Mouse (Mus musculus) heart, adult 2 months (tissue): ENCODE results near the gene Zglp1. TPM values are rescaled to one million over a fixed set of nuclear protein-coding genes. Genes with fewer than 3 reads are reported as not detected.

Source experiments
- DNase-seq, 2 experiments: peaks; one replicate each; pipeline ENCODE4 v3.0.0; 2021
- H3K27ac ChIP-seq: fragments of 200-600 bp; 2 replicates; pipeline ENCODE4 v1.8.1; 2022
- H3K27me3 ChIP-seq: fragments of 200-500 bp; 2 replicates; pipeline ENCODE4 v1.6.1; 2012; ENCODE audit warnings: mild to moderate bottlenecking, low read length, inconsistent platforms, mixed read lengths; ENCODE audit not compliant: control insufficient read depth, insufficient read depth
- H3K36me3 ChIP-seq: fragments of 200-500 bp; 2 replicates; pipeline ENCODE4 v1.6.1; 2012; ENCODE audit warnings: low read length, inconsistent platforms; ENCODE audit not compliant: control insufficient read depth, insufficient read depth
- H3K4me1 ChIP-seq: fragments of 200-500 bp; 2 replicates; pipeline ENCODE4 v1.6.1; 2011; ENCODE audit warnings: low read length; ENCODE audit not compliant: control insufficient read depth, insufficient read depth
- H3K4me3 ChIP-seq: fragments of 200-600 bp; 2 replicates; pipeline ENCODE4 v1.8.1; 2022
- H3K79me2 ChIP-seq: fragments of 200-500 bp; replicated peaks from 2 replicates; pipeline ENCODE4 v1.6.1; 2012; ENCODE audit warnings: mild to moderate bottlenecking, inconsistent platforms, low read length, moderate library complexity, mixed read lengths; ENCODE audit not compliant: control insufficient read depth, insufficient read depth
- H3K9ac ChIP-seq: fragments of 200-500 bp; 2 replicates; pipeline ENCODE4 v1.6.1; 2012; ENCODE audit warnings: low read depth, mild to moderate bottlenecking, control low read depth, inconsistent platforms, low read length, mixed read lengths
- CTCF ChIP-seq: fragments of 200-600 bp; IDR thresholded peaks from 2 replicates; pipeline ENCODE4 v1.8.1; 2022; ENCODE audit warnings: antibody characterized with exemption, mild to moderate bottlenecking, moderate library complexity
- EP300 ChIP-seq: fragments of 200-500 bp; IDR thresholded peaks from 2 replicates; pipeline ENCODE4 v1.6.1; 2011; ENCODE audit warnings: low read depth, low read length, control low read depth; ENCODE audit not compliant: insufficient read depth
- POLR2A ChIP-seq: fragments of 200-500 bp; IDR thresholded peaks from 2 replicates; pipeline ENCODE4 v1.6.1; 2011; ENCODE audit warnings: mild to moderate bottlenecking, low read depth, low read length, control low read depth; ENCODE audit not compliant: insufficient read depth
- WGBS: fragments of 180-500 bp; shearing (Covaris S2); methylation state at CpG from one replicate; pipeline ENCODE4 v1.1.7; 2018; 5-methylcytosine and 5-hydroxymethylcytosine counted together
- intact Hi-C: fragments of 180-260 bp; cut with DNase I; formaldehyde crosslinking; loops from one replicate; pipeline ENCODE4 v1.15.1; 2025
- microRNA-seq, 2 experiments: library from miRNA; unstranded; fragments of <30 nt; microRNA quantifications; one replicate each; pipeline ENCODE4 v1.2.0; 2021
- polyA plus RNA-seq: library from polyadenylated mRNA; depleted of rRNA; stranded (reverse); fragments of >200 nt; gene quantifications from 2 replicates; pipeline ENCODE4 v1.2.3, GENCODE M21; 2012; rRNA removed
- total RNA-seq, 2 experiments: library from RNA; stranded (reverse); gene quantifications; 2 replicates each; pipeline ENCODE4 v1.2.3; 2021

Zglp1 gene
- total and polyA plus RNA-seq, 3 experiments = not detected

DNA sequence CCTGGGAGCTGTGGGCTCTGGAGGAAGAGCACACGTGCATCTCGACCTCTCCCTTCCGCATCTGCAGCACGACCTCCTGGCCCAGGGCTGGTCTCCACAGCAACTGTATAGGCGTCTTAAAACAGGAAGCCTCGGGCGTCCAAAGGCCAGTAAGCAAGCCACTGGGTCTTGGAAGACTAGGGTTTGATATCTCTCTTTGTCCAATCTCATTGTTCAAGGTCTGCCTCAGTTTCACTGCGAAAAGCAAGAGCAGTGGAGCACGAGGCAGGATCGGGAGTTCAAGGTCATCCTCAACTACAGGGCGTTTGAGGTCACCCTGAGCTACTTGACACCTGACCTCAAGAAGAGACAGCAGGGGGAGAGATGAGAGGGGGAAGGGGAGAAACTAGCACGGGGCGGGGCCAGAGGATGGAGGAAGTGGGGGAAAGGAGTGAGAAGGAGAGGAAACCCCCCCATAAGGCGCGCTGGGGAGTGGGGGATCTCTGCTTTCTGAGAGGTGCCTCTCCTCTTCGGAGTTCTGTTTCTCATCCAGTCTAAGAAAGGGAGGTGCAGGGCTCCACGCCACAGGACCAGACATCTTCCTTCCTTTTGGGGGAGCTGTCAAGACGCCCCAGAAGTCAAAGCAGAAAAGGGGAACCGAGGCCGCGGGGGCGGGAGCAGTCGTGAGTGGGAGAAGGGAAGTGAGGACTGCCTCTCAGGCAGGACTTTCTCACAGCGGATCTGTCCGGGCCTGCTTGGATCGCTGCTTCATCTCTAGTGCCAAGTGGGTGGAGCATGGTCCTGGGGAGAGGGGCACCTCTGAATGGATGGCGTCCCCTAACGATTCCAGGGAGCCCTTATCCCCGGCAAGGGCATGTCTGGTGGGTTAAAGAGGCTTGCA is 52.0 kb downstream of the Zglp1 start:
- peak overlapping the region; percentile 74 for H3K27ac ChIP-seq
- intact Hi-C loops = loop anchor here (2.0 kb wide), 1 partner anchor 14 kb away; the partner anchor contains the start of gene Icam4

More for the DNA sequence above, 52.0 kb downstream of the Zglp1 start:
- Histone ChIP-seq H3K36me3 (no peaks in the 10 kb centered on the region), H3K4me3 (peak overlapping the region; percentile 45), H3K27me3 (no peaks in the 10 kb centered on the region), H3K9ac (peak overlapping the region; percentile 53), H3K79me2 (no peaks in the 10 kb centered on the region), H3K4me1 (peaks cover 13% of the 10 kb centered on the region)
- peak; percentile 41; the same call in 1 of the 2 replicates for TF ChIP-seq EP300
- TF ChIP-seq CTCF = no peak
- TF ChIP-seq POLR2A = 0 out of 2 replicates have a peak, but pooled peaks have one; percentile 17
- peak; percentile 77 to 85 for DNase-seq
- 7% methylated on average over 29 of the region's 29 CpGs for WGBS

Small RNA genes within 50 kb of the gene (microRNA-seq; reads per million reads assigned to microRNA genes)
- gene Mir1900 (0 reads per million in 2 experiments), gene Mir7082 (0 to 0.56 reads per million in 2 experiments)

Other genes starting within 250 kb of the Zglp1 start
- gene Rdh8, start 248.6 kb downstream of the Zglp1 start, total RNA-seq = not detected
- gene Rdh8, start 248.6 kb downstream of the Zglp1 start, polyA plus RNA-seq = not detected in 2 replicates
- 1 to 10 TPM; 3.9 to 4.3 TPM for gene A230050P20Rik, start 198.5 kb downstream of the Zglp1 start, total RNA-seq
- gene A230050P20Rik, start 198.5 kb downstream of the Zglp1 start, polyA plus RNA-seq = 16.4 and 21.2 TPM in 2 replicates
- gene Angptl6, start 187.4 kb downstream of the Zglp1 start, total RNA-seq = 1 to 10 TPM; 3.9 to 4.0 TPM
- gene Angptl6, start 187.4 kb downstream of the Zglp1 start, polyA plus RNA-seq = 4.0 and 5.4 TPM in 2 replicates
- 1 to 10 TPM; 5.9 to 6.7 TPM for gene Ppan, start 178.9 kb downstream of the Zglp1 start, total RNA-seq
- gene Ppan, start 178.9 kb downstream of the Zglp1 start, polyA plus RNA-seq = 11.9 and 18.8 TPM in 2 replicates
- 100 to 1,000 TPM; 101 to 113 TPM for gene Eif3g, start 168.5 kb downstream of the Zglp1 start, total RNA-seq
- gene Eif3g, start 168.5 kb downstream of the Zglp1 start, polyA plus RNA-seq = 69.6 and 69.9 TPM in 2 replicates
- 10 to 100 TPM; 11.1 to 11.6 TPM for gene Dnmt1, start 107.2 kb downstream of the Zglp1 start, total RNA-seq
- gene Dnmt1, start 107.2 kb downstream of the Zglp1 start, polyA plus RNA-seq = 9.1 and 11.7 TPM in 2 replicates
- gene S1pr2, start 90.3 kb downstream of the Zglp1 start, total RNA-seq = 1 to 10 TPM; 2.8 to 3.2 TPM
- gene S1pr2, start 90.3 kb downstream of the Zglp1 start, polyA plus RNA-seq = 4.2 and 6.1 TPM in 2 replicates
- gene Mrpl4, start 64.4 kb downstream of the Zglp1 start, total RNA-seq = 100 to 1,000 TPM; 124 to 130 TPM
- gene Mrpl4, start 64.4 kb downstream of the Zglp1 start, polyA plus RNA-seq = 173 and 226 TPM in 2 replicates
- 1 to 10 TPM; 7.6 to 9.2 TPM for gene Icam1, start 51.1 kb downstream of the Zglp1 start, total RNA-seq
- gene Icam1, start 51.1 kb downstream of the Zglp1 start, polyA plus RNA-seq = 12.4 and 15.3 TPM in 2 replicates
- 1 to 10 TPM in 1 of 2 experiments, under 1 TPM in 1; 0.84 to 1.0 TPM for gene Icam4, start 37.7 kb downstream of the Zglp1 start, total RNA-seq
- 0.70 and 1.4 TPM in 2 replicates for gene Icam4, start 37.7 kb downstream of the Zglp1 start, polyA plus RNA-seq
- gene Icam5, start 35.0 kb downstream of the Zglp1 start, total RNA-seq = not detected
- gene Icam5, start 35.0 kb downstream of the Zglp1 start, polyA plus RNA-seq = 0.06 and 0.08 TPM in 2 replicates
- gene Gm49373, start 6.0 kb upstream of the Zglp1 start, total RNA-seq = under 1 TPM in 1 of 2 experiments, not detected in 1; 0.30 TPM
- gene Gm49373, start 6.0 kb upstream of the Zglp1 start, polyA plus RNA-seq = 0.27 and 0.32 TPM in 2 replicates
- gene Fdx1l, start 6.5 kb upstream of the Zglp1 start, total RNA-seq = 10 to 100 TPM; 35.8 to 41.4 TPM
- gene Fdx1l, start 6.5 kb upstream of the Zglp1 start, polyA plus RNA-seq = 48.3 and 51.1 TPM in 2 replicates
- under 1 TPM; 0.31 to 0.34 TPM for gene Gm38431, start 24.9 kb upstream of the Zglp1 start, total RNA-seq
- 2.0 and 2.3 TPM in 2 replicates for gene Gm38431, start 24.9 kb upstream of the Zglp1 start, polyA plus RNA-seq
- 10 to 100 TPM; 26.3 to 27.9 TPM for gene Raver1, start 24.9 kb upstream of the Zglp1 start, total RNA-seq
- 27.4 and 29.1 TPM in 2 replicates for gene Raver1, start 24.9 kb upstream of the Zglp1 start, polyA plus RNA-seq
- 1 to 10 TPM; 7.3 to 8.1 TPM for gene Tyk2, start 64.2 kb upstream of the Zglp1 start, total RNA-seq
- 13.5 and 13.7 TPM in 2 replicates for gene Tyk2, start 64.2 kb upstream of the Zglp1 start, polyA plus RNA-seq
- gene Cdc37, start 82.9 kb upstream of the Zglp1 start, total RNA-seq = 100 to 1,000 TPM; 150 to 162 TPM
- gene Cdc37, start 82.9 kb upstream of the Zglp1 start, polyA plus RNA-seq = 62.3 and 96.1 TPM in 2 replicates
- gene Pde4a, start 98.6 kb upstream of the Zglp1 start, total RNA-seq = 10 to 100 TPM; 58.9 to 60.0 TPM
- 57.2 and 68.9 TPM in 2 replicates for gene Pde4a, start 98.6 kb upstream of the Zglp1 start, polyA plus RNA-seq
- 10 to 100 TPM; 37.6 to 47.2 TPM for gene Keap1, start 172.3 kb upstream of the Zglp1 start, total RNA-seq
- 40.4 and 46.0 TPM in 2 replicates for gene Keap1, start 172.3 kb upstream of the Zglp1 start, polyA plus RNA-seq
- gene S1pr5, start 181.3 kb upstream of the Zglp1 start, total RNA-seq = 1 to 10 TPM; 1.2 to 1.3 TPM
- gene S1pr5, start 181.3 kb upstream of the Zglp1 start, polyA plus RNA-seq = 0.73 and 1.5 TPM in 2 replicates
- gene Atg4d, start 198.2 kb upstream of the Zglp1 start, total RNA-seq = 100 to 1,000 TPM in 1 of 2 experiments, 10 to 100 TPM in 1; 88.7 to 100 TPM
- gene Atg4d, start 198.2 kb upstream of the Zglp1 start, polyA plus RNA-seq = 60.8 and 72.6 TPM in 2 replicates
- gene Kri1, start 220.9 kb upstream of the Zglp1 start, total RNA-seq = 10 to 100 TPM; 16.3 to 16.8 TPM
- 10.5 and 12.8 TPM in 2 replicates for gene Kri1, start 220.9 kb upstream of the Zglp1 start, polyA plus RNA-seq
- gene Cdkn2d, start 224.3 kb upstream of the Zglp1 start, total RNA-seq = 10 to 100 TPM; 11.3 to 15.0 TPM
- gene Cdkn2d, start 224.3 kb upstream of the Zglp1 start, polyA plus RNA-seq = 25.0 and 32.9 TPM in 2 replicates
- gene Ap1m2, start 245.2 kb upstream of the Zglp1 start, total RNA-seq = not detected
- gene Ap1m2, start 245.2 kb upstream of the Zglp1 start, polyA plus RNA-seq = 1.0 TPM in 1 of 2 replicates, not detected in the other